Mouse (Mus musculus): ENCODE data around the gene Mcf2l. TPM values are rescaled to one million over a fixed set of nuclear protein-coding genes. Genes with fewer than 3 reads are reported as not detected.

The Mcf2l gene
- total and polyA plus RNA-seq, 2 experiments from 2014 or later = 94.1 to 298 TPM

- Histone ChIP-seq H3K4me2 (ENCODE audit: low read depth, low read length) (no peak overlapping the region), H3K4me1 (ENCODE audit: insufficient read depth, low read length) (peaks cover 6% of the 10 kb centered on the region), H3K27ac (peak overlapping the region; percentile 36; the same call in 1 of the 2 replicates), H3K36me3 (ENCODE audit: insufficient read depth, low read length) (peaks cover 22% of the 10 kb centered on the region), H3K27me3 (ENCODE audit: insufficient read depth, low read length) (no peaks in the 10 kb centered on the region), H3K9ac (replicated peaks; ENCODE audit: low read length) (0 out of 2 replicates have a peak overlapping the region, but pooled peaks have one; percentile 19), H3K4me3 (ENCODE audit: low read length) (no peak overlapping the region), H3K9me3 (ENCODE audit: low read length) (no peaks in the 10 kb centered on the region)
- 70% methylated on average over 13 of the region's 13 CpGs for WGBS
- ATAC-seq (peak; percentile 55), DNase-seq (ENCODE audit: low spot score) (no peak)
- TF ChIP-seq CTCF (IDR thresholded peaks at IDR 0.05; ENCODE audit: low read depth) = no peak
Observed at GRCm38 (mm10) chr8:12962541-12963380, 89.2 kb downstream of the Mcf2l start.

GRCm38 (mm10) chr8:12976290-12976689 is 102.7 kb downstream of the Mcf2l start:
- H3K27me3 ChIP-seq (ENCODE audit: insufficient read depth, low read length) = no peaks in the 10 kb centered on the region
- H3K4me3 ChIP-seq (ENCODE audit: low read length) = no peak overlapping the region
- ATAC-seq = no peak
- no peak overlapping the region for H3K4me2 ChIP-seq (ENCODE audit: low read depth, low read length)
- TF ChIP-seq CTCF (IDR thresholded peaks at IDR 0.05; ENCODE audit: low read depth) = no peak
- WGBS = 81% methylated on average over 11 of the region's 11 CpGs
- no peaks in the 10 kb centered on the region for H3K9me3 ChIP-seq (ENCODE audit: low read length)
- no peak for DNase-seq (ENCODE audit: low spot score)
- no peaks in the 10 kb centered on the region for H3K4me1 ChIP-seq (ENCODE audit: insufficient read depth, low read length)
- no peak overlapping the region for H3K9ac ChIP-seq (replicated peaks; ENCODE audit: low read length)
- peaks cover 27% of the 10 kb centered on the region for H3K36me3 ChIP-seq (ENCODE audit: insufficient read depth, low read length)
- no peak overlapping the region for H3K27ac ChIP-seq

- ATAC-seq = no peak
Observed at GRCm38 (mm10) chr8:12976723-12977122, 103.1 kb downstream of the Mcf2l start.

GRCm38 (mm10) chr8:12977325-12977724 is 103.7 kb downstream of the Mcf2l start:
- WGBS = 82% methylated on average over 12 of the region's 12 CpGs
- Histone ChIP-seq H3K27ac (no peak overlapping the region), H3K4me1 (ENCODE audit: insufficient read depth, low read length) (no peaks in the 10 kb centered on the region), H3K4me2 (ENCODE audit: low read depth, low read length) (no peak overlapping the region), H3K9me3 (ENCODE audit: low read length) (no peaks in the 10 kb centered on the region), H3K27me3 (ENCODE audit: insufficient read depth, low read length) (no peaks in the 10 kb centered on the region), H3K9ac (replicated peaks; ENCODE audit: low read length) (no peak overlapping the region), H3K36me3 (ENCODE audit: insufficient read depth, low read length) (peaks cover 27% of the 10 kb centered on the region), H3K4me3 (ENCODE audit: low read length) (no peak overlapping the region)
- ATAC-seq = no peak
- no peak for DNase-seq (ENCODE audit: low spot score)
- TF ChIP-seq CTCF (IDR thresholded peaks at IDR 0.05; ENCODE audit: low read depth) = no peak

More at GRCm38 (mm10) chr8:12976723-12977122, 103.1 kb downstream of the Mcf2l start:
- no peak overlapping the region for H3K4me2 ChIP-seq (ENCODE audit: low read depth, low read length)
- H3K27ac ChIP-seq = no peak overlapping the region
- no peaks in the 10 kb centered on the region for H3K9me3 ChIP-seq (ENCODE audit: low read length)
- no peak overlapping the region for H3K9ac ChIP-seq (replicated peaks; ENCODE audit: low read length)
- no peaks in the 10 kb centered on the region for H3K4me1 ChIP-seq (ENCODE audit: insufficient read depth, low read length)
- no peaks in the 10 kb centered on the region for H3K27me3 ChIP-seq (ENCODE audit: insufficient read depth, low read length)
- H3K36me3 ChIP-seq (ENCODE audit: insufficient read depth, low read length) = peaks cover 27% of the 10 kb centered on the region
- WGBS = 71% methylated on average over 5 of the region's 5 CpGs
- DNase-seq (ENCODE audit: low spot score) = no peak
- no peak overlapping the region for H3K4me3 ChIP-seq (ENCODE audit: low read length)
- no peak for TF ChIP-seq CTCF (IDR thresholded peaks at IDR 0.05; ENCODE audit: low read depth)

- Histone ChIP-seq H3K27ac (peak overlapping the region; percentile 11; the same call in 1 of the 2 replicates), H3K27me3 (ENCODE audit: insufficient read depth, low read length) (no peaks in the 10 kb centered on the region), H3K4me2 (ENCODE audit: low read depth, low read length) (no peak overlapping the region), H3K9ac (replicated peaks; ENCODE audit: low read length) (no peak overlapping the region), H3K9me3 (ENCODE audit: low read length) (no peaks in the 10 kb centered on the region), H3K4me3 (ENCODE audit: low read length) (no peak overlapping the region), H3K4me1 (ENCODE audit: insufficient read depth, low read length) (no peaks in the 10 kb centered on the region), H3K36me3 (ENCODE audit: insufficient read depth, low read length) (peaks cover 27% of the 10 kb centered on the region)
- DNase-seq (ENCODE audit: low spot score) = no peak
- TF ChIP-seq CTCF (IDR thresholded peaks at IDR 0.05; ENCODE audit: low read depth) = no peak
- 63% methylated on average over 2 of the region's 2 CpGs for WGBS
- no peak for ATAC-seq
Observed at GRCm38 (mm10) chr8:12978308-12978707, 104.7 kb downstream of the Mcf2l start.

GRCm38 (mm10) chr8:12978726-12979125 is 105.1 kb downstream of the Mcf2l start:
- ATAC-seq (peak; percentile 78), DNase-seq (ENCODE audit: low spot score) (peak; percentile 79)
- no peaks in the 10 kb centered on the region for H3K9me3 ChIP-seq (ENCODE audit: low read length)
- peaks cover 27% of the 10 kb centered on the region for H3K36me3 ChIP-seq (ENCODE audit: insufficient read depth, low read length)
- H3K27ac ChIP-seq = no peak overlapping the region
- peak; percentile 80 for TF ChIP-seq CTCF (IDR thresholded peaks at IDR 0.05; ENCODE audit: low read depth)
- no peak overlapping the region for H3K4me2 ChIP-seq (ENCODE audit: low read depth, low read length)
- H3K9ac ChIP-seq (replicated peaks; ENCODE audit: low read length) = no peak overlapping the region
- H3K4me3 ChIP-seq (ENCODE audit: low read length) = no peak overlapping the region
- no peaks in the 10 kb centered on the region for H3K4me1 ChIP-seq (ENCODE audit: insufficient read depth, low read length)
- H3K27me3 ChIP-seq (ENCODE audit: insufficient read depth, low read length) = no peaks in the 10 kb centered on the region
- 35% methylated on average over 5 of the region's 5 CpGs for WGBS

Data from hindbrain, postnatal 0 days (tissue).